Mouse (Mus musculus) ES-Bruce4 (cell line): ENCODE measurements around the gene Tmppe.

ENCODE experiments used
- CTCF ChIP-seq: IDR thresholded peaks from one replicate; pipeline ENCODE4 v1.8.1; 2011; ENCODE audit warnings: low read depth, low read length
- EP300 ChIP-seq: IDR thresholded peaks from 2 replicates; pipeline ENCODE4 v1.6.1; 2011; ENCODE audit warnings: low read depth, low read length; ENCODE audit not compliant: insufficient read depth
- POLR2A ChIP-seq: IDR thresholded peaks from one replicate; pipeline ENCODE4 v1.8.1; 2011; ENCODE audit warnings: low read length; ENCODE audit not compliant: insufficient read depth

GRCm38 (mm10) chr9:114385160-114385559 lies 15.7 kb upstream of the Tmppe start:
- no peak for TF ChIP-seq POLR2A
- TF ChIP-seq CTCF = no peak
- TF ChIP-seq EP300 = no peak
